Mouse (Mus musculus) spleen, adult 2 months (tissue): ENCODE measurements around the gene Fermt3.

Experiments used
- CTCF ChIP-seq: fragments of 200-500 bp; IDR thresholded peaks from 2 replicates; pipeline ENCODE4 v1.5.1; 2011; ENCODE audit warnings: mild to moderate bottlenecking, inconsistent platforms; ENCODE audit not compliant: insufficient read depth, insufficient read length, insufficient replicate concordance; ENCODE audit errors: extremely low read depth
- POLR2A ChIP-seq: fragments of 200-500 bp; IDR thresholded peaks from 2 replicates; pipeline ENCODE4 v1.6.1; 2011; ENCODE audit warnings: low read depth, low read length, inconsistent platforms

DNA sequence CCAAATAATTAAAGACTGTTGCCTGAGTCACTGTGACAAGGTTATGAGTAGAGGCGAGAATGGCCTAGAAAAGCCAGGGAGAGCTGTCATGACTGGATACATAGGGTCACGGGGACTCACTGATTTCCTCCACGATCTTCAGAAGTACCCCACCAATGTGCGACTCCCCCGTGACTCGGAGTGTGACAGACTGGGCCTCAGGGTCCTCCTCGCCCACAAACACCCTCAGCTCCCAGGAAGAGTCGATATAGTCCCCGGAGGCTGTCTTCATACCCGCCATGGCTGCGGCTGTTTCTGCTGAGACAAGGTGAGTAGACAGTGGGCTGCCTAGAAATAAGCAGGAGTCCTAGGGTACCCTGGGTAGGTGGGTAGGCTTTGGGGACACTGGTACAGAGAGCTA lies 723 bp downstream of the Fermt3 start:
- no peak for TF ChIP-seq POLR2A
- no peak for TF ChIP-seq CTCF
